Mouse (Mus musculus) gastrocnemius, postnatal 36 days (tissue): ENCODE results near the gene Chmp4b. TPM values are rescaled to one million over a fixed set of nuclear protein-coding genes. Genes with fewer than 3 reads are reported as not detected.

ENCODE experiments used
- total RNA-seq, 2 experiments: library from RNA; stranded (reverse); gene quantifications; 2 replicates each; pipeline ENCODE4 v1.2.3; 2021

Chmp4b gene
- total RNA-seq, 2 experiments from 2014 or later, result 102 to 107 TPM

Other genes with a start within 250 kb of the Chmp4b start
- gene Snta1, start 243.6 kb upstream of the Chmp4b start, total RNA-seq, result 100 to 1,000 TPM; 221 to 230 TPM
- gene Cbfa2t2, start 215.2 kb upstream of the Chmp4b start, total RNA-seq, result 10 to 100 TPM; 12.2 to 16.3 TPM
- not detected for gene 1700003F12Rik, start 104.6 kb upstream of the Chmp4b start, total RNA-seq
- gene Actl10, start 99.9 kb upstream of the Chmp4b start, total RNA-seq, result not detected
- under 1 TPM; 0.27 to 0.28 TPM for gene Necab3, start 92.8 kb upstream of the Chmp4b start, total RNA-seq
- under 1 TPM; 0.48 to 0.69 TPM for gene E2f1, start 81.8 kb upstream of the Chmp4b start, total RNA-seq
- 10 to 100 TPM; 10.8 to 11.8 TPM for gene Pxmp4, start 48.0 kb upstream of the Chmp4b start, total RNA-seq
- gene Zfp341, start 38.4 kb upstream of the Chmp4b start, total RNA-seq, result 1 to 10 TPM; 2.2 to 2.3 TPM
- gene 4930519P11Rik, start 38.3 kb upstream of the Chmp4b start, total RNA-seq, result not detected
- gene Gm14214, start 118.3 kb downstream of the Chmp4b start, total RNA-seq, result not detected
- gene Raly, start 139.4 kb downstream of the Chmp4b start, total RNA-seq, result 10 to 100 TPM; 59.0 to 63.0 TPM
- not detected for gene a, start 139.7 kb downstream of the Chmp4b start, total RNA-seq
- 100 to 1,000 TPM in 1 of 2 experiments, 10 to 100 TPM in 1; 96.9 to 117 TPM for gene Eif2s2, start 241.2 kb downstream of the Chmp4b start, total RNA-seq